Mouse (Mus musculus) heart, postnatal 10 days (tissue): ENCODE data around the gene Spata1. TPM values are rescaled to one million over a fixed set of nuclear protein-coding genes. Genes with fewer than 3 reads are reported as not detected.

Experiments used
- DNase-seq, 2 experiments: peaks; one replicate each; pipeline ENCODE4 v3.0.0; 2021
- intact Hi-C: fragments of 180-260 bp; cut with DNase I; formaldehyde crosslinking; loops from one replicate; pipeline ENCODE4 v1.15.1; 2025
- total RNA-seq, 2 experiments: library from RNA; stranded (reverse); gene quantifications; 2 replicates each; pipeline ENCODE4 v1.2.3; 2021

Spata1 gene
- total RNA-seq, 2 experiments from 2014 or later: 2.3 to 3.6 TPM

DNA sequence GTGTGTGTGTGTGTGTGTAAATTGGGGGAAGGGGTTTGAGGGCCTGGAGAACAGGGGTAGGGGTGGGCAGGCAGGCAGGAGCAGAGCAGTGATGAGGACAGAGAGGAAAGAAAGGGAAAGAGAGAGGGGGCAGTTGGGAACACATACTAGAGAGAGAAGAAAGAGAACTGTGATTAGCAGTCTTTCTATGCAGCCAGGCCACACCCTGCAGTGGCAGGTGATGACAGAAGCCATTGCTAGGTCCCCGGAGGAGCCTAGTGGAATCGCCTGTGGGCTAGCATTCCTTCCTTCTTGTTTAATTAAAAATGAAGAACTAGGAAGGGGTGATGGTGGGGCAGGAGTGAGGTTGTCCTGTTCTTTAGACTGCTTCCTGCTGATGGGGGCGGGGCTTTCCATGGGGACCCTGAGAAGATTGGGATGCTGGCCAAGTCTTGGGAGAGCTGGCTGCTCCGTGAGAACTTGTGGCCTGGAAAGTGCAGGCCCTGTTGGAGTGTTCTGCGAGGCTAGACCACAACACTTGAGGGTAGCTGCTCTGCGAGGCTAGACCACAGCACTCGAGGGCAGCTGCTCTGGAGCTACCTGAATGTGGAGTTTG lies 75.2 kb downstream of the Spata1 start:
- peak in 1 of 2 experiments; percentile 24 for DNase-seq
- intact Hi-C loops: no loop called here

DNA sequence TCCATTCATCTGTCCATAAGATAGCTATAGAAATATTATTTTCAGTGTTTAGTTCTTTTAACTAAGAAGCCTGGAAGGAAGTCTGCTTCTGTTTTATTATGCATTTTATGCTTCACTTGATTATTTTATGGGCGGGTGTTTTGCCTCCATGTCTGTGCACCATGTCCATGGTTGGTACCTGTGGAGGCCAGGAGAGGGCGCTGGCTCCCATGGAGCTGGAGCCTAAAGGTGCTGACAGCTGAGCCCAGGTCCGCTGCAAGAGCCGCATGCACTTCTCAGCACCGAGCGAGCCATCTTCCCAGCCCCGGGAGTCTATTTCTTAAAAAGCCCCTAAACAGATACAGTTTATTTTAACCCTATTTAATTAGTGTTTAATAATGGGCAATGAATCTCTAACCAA lies 75.8 kb downstream of the Spata1 start:
- no peak for DNase-seq
- intact Hi-C loops: no loop called here

DNA sequence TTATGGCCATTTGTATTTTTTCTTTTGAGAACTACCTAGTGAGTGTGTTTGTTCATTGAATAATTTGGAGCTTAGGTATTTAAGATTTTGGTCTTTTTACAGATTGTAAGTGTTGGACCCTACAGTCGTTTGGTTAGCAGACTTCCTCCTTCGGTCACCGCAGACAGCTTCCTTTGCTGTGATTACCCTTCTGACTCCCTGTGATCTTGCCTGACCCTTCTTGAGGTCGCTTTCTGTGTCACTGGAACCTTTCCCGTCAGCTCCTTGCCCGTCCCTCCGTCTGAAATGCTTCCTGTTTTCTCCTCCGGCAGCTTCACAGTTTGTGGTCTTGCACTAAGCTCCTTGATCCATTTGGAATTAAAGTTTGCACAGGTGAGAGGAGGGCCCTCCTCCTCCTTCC lies 77.8 kb downstream of the Spata1 start:
- no peak for DNase-seq
- intact Hi-C loops: no loop called here

DNA sequence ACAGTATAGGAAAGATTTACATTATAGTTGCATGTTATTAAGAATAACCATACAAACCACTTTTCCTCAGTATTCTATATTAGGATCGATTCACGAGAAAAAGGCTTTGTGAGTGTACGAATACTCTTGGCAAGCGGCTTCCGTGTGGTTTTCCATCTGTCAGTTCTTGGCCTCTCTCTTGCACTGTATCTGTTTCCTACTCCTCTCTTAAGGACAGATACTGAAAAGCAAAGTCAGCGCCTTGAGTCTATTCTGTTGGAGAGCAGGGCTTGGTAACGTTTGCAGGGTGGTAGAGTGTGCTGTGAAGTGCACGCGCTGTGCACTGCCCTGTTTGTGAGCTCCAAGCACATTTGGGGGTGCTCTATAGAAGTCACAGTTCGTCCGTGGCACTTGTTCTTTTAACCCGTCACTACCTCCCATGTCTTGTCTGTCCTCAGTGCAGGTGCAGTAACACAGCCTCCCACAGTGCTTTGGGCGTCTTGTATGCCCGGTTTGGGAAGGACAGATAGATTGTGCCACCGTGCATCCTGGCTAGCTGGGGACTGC lies 79.5 kb downstream of the Spata1 start:
- no peak for DNase-seq
- intact Hi-C loops: no loop called here

DNA sequence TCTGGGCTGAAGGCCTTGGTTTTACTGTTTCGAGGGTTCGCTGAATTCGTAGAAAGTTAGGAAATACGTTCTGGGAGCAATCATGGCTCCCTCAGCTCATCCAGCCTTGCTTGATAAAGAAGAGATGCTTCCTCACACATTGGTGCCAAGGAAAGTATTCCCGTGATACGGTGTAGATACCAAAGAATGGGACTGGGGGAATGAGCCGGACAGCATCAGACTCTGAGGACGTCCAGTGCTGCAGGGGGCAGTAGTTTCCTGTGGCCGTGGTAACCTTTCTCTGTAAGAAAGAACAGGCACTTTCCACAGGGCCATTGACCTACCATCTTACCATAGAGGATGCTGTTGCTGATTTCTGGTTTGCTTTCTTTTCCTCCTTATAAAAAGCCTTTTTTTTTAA lies 80.0 kb downstream of the Spata1 start:
- intact Hi-C loops: no loop called here
- DNase-seq: no peak

DNA sequence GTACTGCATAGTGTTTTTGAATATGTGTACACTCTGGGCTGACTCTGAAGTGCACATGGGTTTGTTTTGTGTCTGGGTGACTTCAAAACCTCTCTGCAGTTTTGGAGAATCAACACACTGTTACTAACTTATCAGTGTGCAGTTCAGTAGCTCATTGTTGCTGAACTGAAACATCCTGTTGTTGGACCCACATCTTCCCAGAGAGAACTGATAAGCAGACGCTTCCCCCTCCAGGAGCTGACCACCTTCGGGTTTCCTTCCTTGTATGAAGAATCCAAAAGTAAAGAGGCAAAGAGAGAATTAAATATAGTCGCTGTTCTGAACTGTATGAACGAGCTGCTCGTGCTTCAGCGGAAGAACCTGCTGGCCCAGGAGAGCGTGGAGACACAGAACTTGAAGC lies 80.7 kb downstream of the Spata1 start:
- intact Hi-C loops: no loop called here

DNA sequence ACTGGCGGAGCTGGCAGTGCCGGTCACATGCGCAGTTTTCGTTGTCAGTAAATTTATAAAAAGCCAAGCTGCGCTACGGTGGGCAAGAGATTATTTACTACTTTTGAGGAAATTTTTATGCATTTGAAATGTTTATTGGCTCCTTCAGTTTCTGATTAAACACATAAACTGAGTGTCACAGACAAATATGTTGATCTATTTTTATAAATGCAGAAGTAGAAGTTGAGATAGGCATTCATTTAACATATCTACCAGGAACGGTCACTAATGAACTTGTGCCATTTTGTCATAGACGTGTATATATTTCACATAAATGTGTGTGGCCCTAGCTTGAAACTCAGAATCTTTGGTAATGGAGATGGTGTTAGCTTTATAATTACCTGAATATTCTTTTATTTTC lies 81.7 kb downstream of the Spata1 start:
- intact Hi-C loops: no loop called here
- DNase-seq: no peak

More for the DNA sequence above, 80.7 kb downstream of the Spata1 start:
- no peak for DNase-seq

DNA sequence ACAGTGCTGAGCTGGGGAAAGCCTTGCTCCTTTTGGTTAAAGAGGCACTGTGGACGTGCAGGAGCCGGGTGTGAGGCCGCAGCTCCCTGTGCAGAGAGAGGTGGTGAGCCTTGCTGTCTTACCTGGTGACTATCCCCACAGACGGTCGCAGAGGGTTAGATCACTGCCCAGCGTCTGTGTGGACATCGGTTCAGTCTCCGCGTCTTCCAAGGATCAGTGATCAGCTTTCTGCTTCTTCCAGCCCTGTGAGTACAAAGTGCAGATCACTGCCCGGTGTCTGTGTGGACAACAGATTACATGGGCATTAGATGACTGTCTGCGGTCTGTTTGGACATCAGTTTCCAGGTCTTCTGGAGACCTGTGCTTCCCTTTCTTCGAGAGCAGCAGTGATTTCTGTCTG lies 85.0 kb downstream of the Spata1 start:
- intact Hi-C loops: no loop called here
- no peak for DNase-seq

DNA sequence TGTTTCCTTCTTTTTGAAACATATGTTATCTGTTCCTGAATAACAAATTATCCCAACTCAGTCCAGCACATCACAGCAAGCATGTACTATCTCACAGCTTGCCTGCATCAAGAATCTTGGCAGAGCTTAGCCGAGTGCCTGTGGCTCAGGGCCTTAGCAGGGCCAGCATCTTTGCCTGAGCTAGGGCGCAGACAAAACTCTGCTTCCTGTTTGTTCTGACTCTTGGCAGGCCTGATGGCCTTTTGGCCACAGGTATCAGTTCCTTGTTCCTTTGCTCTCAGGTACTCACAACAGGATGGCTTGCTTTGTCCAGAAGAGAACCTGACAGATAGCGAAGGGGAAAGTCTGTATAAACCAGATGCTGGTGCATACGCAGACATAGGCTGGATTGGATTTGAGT lies 85.6 kb downstream of the Spata1 start:
- intact Hi-C loops: no loop called here

DNA sequence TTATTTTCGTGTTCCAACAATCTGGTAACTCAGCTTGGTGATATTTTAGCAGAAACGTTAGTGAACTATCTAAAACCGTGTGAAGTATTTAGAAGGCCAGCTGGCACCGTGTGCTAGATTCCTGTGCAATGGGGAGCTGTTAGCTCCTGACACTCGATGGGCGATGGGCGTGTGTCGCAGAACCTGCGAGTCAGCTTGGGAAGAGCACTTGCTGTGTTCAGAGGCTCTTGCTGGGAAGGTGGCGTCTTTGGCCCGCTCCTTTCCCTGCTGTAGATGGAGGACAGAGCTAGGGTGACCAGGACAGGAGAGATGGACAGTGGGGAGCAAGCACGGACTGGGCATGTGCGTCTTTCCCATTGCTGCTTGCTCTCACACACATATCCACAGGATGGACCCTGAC lies 86.5 kb downstream of the Spata1 start:
- DNase-seq: no peak
- intact Hi-C loops: no loop called here

More for the DNA sequence above, 85.6 kb downstream of the Spata1 start:
- peak; percentile 41 to 42 for DNase-seq

DNA sequence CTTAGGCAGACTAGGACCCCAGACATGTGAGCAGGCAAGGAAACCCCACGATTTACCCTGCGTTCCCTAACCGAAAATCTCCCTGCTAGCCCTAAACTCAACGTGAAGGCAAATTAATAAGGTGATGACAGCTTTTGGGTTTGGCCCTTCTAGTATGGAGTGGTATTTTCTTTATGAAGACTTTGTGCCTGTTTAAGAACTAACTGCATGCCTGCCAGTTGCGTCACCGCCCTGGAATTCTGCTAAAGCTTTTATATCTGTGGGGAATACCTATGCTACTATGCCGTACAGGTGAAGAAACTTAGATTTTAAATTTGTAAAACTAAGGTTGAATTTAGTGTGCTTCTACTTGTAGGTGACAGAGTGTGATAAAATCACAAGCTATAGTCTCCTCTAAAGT lies 87.1 kb downstream of the Spata1 start:
- DNase-seq: no peak
- intact Hi-C loops: no loop called here

DNA sequence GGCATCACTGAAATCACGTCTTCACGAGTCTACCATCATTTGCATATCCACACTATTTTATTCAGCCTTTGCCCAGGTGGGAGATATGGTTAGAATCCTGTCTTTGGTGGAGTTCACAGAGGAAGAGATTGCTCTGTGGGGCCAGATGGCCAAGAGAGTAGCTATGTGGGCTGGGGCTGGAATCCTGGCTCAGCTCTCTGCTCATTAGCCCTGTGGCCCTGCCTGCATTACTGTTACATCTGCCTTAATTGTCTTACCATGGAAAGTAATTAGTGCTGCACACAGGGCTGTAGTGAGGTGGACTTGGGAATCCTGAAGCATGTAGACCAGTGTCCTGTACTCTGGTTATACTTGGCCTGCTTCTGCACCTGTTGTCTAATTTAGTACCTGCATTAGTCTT lies 87.5 kb downstream of the Spata1 start:
- DNase-seq: no peak
- intact Hi-C loops: no loop called here

DNA sequence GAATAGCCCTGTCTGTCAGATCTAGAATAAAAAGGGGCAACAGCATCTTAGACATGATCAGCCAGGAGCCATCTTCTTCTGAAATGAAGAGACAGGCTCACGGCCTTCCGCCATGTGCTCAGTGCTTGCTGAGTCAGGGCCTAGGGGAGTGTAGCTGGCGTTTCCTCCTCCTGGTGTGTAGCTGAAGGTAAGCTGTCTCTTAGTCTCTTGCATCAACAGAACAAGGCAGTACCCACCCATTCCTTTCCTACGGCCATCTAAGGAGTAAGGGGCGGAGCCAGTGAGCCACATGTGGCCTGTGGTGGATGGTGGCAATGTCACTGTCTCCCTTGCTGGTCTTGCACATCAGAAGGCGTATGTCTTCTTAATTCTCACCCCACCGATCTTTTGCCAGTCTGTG lies 89.4 kb downstream of the Spata1 start:
- DNase-seq: no peak
- intact Hi-C loops: no loop called here

Other genes starting within 250 kb of the Spata1 start
- gene Ssx2ip, start 95.1 kb downstream of the Spata1 start, total RNA-seq: 10 to 100 TPM; 11.7 to 15.3 TPM
- 1 to 10 TPM; 6.2 to 6.3 TPM for gene Ctbs, start 50.0 kb downstream of the Spata1 start, total RNA-seq
- gene Gng5, start 54 bp upstream of the Spata1 start, total RNA-seq: 100 to 1,000 TPM; 249 to 286 TPM
- gene Rpf1, start 21.7 kb upstream of the Spata1 start, total RNA-seq: 10 to 100 TPM; 16.4 to 16.7 TPM
- not detected for gene Uox, start 70.7 kb upstream of the Spata1 start, total RNA-seq
- not detected for gene Dnase2b, start 115.8 kb upstream of the Spata1 start, total RNA-seq
- not detected for gene 4930503B20Rik, start 151.6 kb upstream of the Spata1 start, total RNA-seq
- 1 to 10 TPM; 1.8 TPM for gene Samd13, start 185.8 kb upstream of the Spata1 start, total RNA-seq